Mouse (Mus musculus): ENCODE measurements around the gene Cwf19l1. TPM values are rescaled to one million over a fixed set of nuclear protein-coding genes. Genes with fewer than 3 reads are reported as not detected.

The Cwf19l1 gene
- polyA plus RNA-seq, 1 experiment from 2014 or later, result 49.0 TPM

DNA sequence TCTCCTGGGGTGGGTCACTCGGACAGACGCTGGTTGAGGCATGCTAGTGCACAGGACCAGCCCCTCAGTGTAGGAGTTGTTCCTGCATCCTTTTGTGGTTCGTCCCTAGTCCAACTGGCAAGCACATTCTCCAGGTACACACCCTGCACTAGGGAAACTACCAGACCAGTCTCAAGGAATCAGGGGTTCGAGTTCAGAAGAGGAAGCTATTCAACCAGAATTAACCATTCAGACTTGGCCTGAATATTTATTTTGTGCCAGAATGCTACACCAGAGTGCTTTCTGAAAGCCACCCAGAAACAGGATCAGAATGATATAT is 65.8 kb downstream of the Cwf19l1 start:
- no peak for ATAC-seq (ENCODE audit: low FRiP score)
- 9% methylated on average over 4 of the region's 4 CpGs for WGBS

DNA sequence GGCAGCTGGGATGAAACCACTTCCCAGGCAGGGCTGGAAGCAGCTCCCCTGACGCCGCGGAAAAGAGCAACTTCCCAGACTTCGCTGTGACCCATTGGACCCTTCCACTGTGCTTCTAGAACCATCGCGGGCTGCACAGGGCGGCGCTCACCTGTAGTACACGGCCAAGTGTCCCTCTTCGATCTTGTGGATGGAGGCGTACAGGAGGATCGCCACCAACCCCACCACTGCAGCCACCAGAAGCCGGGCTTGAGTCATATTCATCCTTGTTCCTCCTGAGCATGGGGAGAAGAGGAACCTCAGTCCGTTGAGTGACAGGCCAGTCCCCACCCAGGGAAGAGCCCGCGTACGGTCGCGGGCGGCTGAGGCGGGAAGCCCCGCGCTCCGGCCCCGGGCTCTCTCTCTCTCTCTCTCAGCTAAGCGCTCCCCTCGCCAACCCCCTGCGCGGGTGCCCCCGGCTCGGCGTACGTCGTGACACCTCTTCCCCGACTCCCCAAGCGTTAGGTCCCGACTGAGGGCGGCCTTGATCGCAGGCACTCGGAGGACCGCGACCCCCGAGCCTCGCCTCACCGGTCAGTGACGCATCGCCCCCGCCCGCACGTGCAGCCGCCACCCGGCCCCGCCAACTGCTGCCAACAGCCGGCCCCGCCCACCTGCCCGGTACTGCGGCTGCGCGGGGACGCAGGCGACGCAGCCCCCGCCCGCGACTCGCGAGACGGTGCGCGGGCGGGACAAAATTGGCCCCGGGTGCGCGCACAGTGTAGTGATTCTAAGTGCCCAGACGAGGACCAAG is 66.4 kb downstream of the Cwf19l1 start, which contains the start of gene Erlin1:
TSS of gene Erlin1 (minus strand) at position 665 of the 793 bp plus-strand sequence.
- ATAC-seq (ENCODE audit: low FRiP score), result peak; percentile 94
- under 1% methylated on average over 66 of the region's 75 CpGs for WGBS

More for the DNA sequence above, 65.8 kb downstream of the Cwf19l1 start:
- Histone ChIP-seq H3K4me2 (peak overlapping the region; percentile 95), H3K9me3 (no peaks in the 10 kb centered on the region), H3K27ac (peak overlapping the region; percentile 58), H3K4me1 (peaks cover 17% of the 10 kb centered on the region), H3K36me3 (replicated peaks) (peaks cover 8% of the 10 kb centered on the region; the same call in 1 of the 2 replicates), H3K9ac (peak overlapping the region; percentile 78), H3K4me3 (replicated peaks) (peak overlapping the region; percentile 69), H3K27me3 (no peaks in the 10 kb centered on the region)

DNA sequence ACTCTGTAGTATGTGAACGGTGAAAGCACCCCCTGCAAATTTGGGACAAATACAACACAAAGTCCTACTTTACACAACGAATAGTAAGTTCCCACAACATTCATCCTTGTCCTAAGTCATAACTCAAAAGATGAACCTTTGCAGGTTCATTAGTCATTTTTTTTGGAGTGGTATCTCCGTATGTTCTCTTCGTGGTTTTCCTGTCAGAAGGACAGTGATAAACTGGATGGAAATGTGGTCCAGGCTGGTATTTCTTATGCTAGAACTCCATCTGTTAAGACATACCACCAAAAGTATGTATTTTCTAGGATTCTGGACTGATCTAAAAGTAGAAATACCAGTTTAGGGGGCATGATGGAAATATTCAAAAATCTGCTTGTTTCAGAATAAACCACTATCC is 67.4 kb downstream of the Cwf19l1 start:
- 88% methylated on average over 4 of the region's 4 CpGs for WGBS
- no peak overlapping the region for H3K9ac ChIP-seq
- peak overlapping the region; percentile 69; the same call in 1 of the 2 replicates for H3K4me3 ChIP-seq (replicated peaks)
- H3K27ac ChIP-seq, result no peak overlapping the region
- H3K4me1 ChIP-seq, result peaks cover 17% of the 10 kb centered on the region
- H3K4me2 ChIP-seq, result peak overlapping the region; percentile 95
- no peak for ATAC-seq (ENCODE audit: low FRiP score)
- peaks cover 7% of the 10 kb centered on the region; the same call in 1 of the 2 replicates for H3K36me3 ChIP-seq (replicated peaks)
- H3K27me3 ChIP-seq, result no peaks in the 10 kb centered on the region
- H3K9me3 ChIP-seq, result no peaks in the 10 kb centered on the region

More for the DNA sequence above, 66.4 kb downstream of the Cwf19l1 start, which contains the start of gene Erlin1:
- H3K36me3 ChIP-seq (replicated peaks), result peaks cover 7% of the 10 kb centered on the region; the same call in 1 of the 2 replicates
- peak within 1 kb of the TSS; percentile 58 for H3K27ac ChIP-seq
- H3K4me2 ChIP-seq, result peak within 1 kb of the TSS; percentile 95
- H3K4me3 ChIP-seq (replicated peaks), result peak within 1 kb of the TSS; percentile 69
- H3K9ac ChIP-seq, result peak within 1 kb of the TSS; percentile 78
- no peaks in the 10 kb centered on the region for H3K27me3 ChIP-seq
- H3K9me3 ChIP-seq, result no peaks in the 10 kb centered on the region
- H3K4me1 ChIP-seq, result peaks cover 17% of the 10 kb centered on the region

DNA sequence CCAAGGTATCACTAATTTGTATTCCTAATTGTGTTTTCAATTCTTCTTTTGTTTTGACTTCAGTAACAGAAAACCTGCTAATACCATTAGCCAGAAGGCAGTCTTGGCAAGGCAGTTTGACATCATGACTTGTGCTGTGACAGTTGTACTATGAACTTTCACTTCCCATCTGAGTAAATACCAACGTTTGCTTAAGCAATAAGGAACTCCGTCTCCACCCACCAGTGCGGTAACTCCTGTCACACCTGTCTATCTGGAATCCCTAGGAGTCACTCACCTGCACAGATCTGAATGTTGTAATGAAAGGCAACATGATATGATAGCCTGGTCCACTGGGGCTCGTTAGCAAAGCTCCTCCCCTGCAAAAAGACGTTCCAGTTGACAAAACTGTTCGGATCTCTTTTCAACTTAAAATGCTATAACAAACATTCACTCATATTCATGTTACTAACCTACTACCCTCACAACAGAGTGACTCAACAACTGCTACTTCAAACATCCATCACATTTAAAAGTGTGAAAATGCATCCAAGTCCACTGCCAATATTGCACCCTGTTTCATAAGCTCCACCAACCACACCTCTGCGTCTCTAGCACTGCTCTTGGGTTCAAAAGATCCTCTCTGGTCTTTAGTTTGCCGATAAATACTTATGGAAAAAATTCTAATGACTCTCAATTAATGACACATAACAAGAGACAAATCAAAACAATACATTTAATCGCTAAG is 68.2 kb downstream of the Cwf19l1 start:
- no peak overlapping the region for H3K4me3 ChIP-seq (replicated peaks)
- peaks cover 1% of the 10 kb centered on the region; the same call in 1 of the 2 replicates for H3K36me3 ChIP-seq (replicated peaks)
- no peaks in the 10 kb centered on the region for H3K9me3 ChIP-seq
- ATAC-seq (ENCODE audit: low FRiP score), result no peak
- H3K4me2 ChIP-seq, result no peak overlapping the region
- H3K9ac ChIP-seq, result no peak overlapping the region
- H3K27me3 ChIP-seq, result no peaks in the 10 kb centered on the region
- H3K27ac ChIP-seq, result no peak overlapping the region
- peaks cover 17% of the 10 kb centered on the region for H3K4me1 ChIP-seq
- WGBS, result 83% methylated on average over 9 of the region's 9 CpGs

DNA sequence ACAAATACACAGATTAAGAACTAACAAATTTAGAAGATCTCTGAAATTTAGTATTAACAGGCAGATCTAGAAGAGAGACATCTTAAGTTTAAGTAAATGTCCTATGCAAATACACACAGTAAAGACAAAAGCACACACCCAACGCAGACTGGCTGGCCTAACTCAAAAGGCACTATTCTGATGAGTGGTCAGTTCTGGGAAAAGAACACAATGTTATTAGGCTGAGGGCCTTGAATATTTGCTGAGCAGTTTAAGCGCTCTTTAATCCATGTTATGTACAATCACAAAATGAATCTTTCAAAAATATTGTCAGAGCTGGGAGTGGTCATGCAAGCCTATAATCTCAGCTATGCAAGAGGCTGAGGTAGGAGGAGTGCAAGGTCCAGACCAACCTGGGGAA is 70.9 kb downstream of the Cwf19l1 start:
- H3K4me1 ChIP-seq, result peaks cover 11% of the 10 kb centered on the region
- ATAC-seq (ENCODE audit: low FRiP score), result no peak
- WGBS, result 87% methylated on average over 2 of the region's 2 CpGs
- no peaks in the 10 kb centered on the region for H3K27me3 ChIP-seq
- H3K4me2 ChIP-seq, result no peak overlapping the region
- H3K36me3 ChIP-seq (replicated peaks), result peaks cover 12% of the 10 kb centered on the region
- no peak overlapping the region for H3K27ac ChIP-seq
- H3K9ac ChIP-seq, result no peak overlapping the region
- H3K4me3 ChIP-seq (replicated peaks), result no peak overlapping the region
- H3K9me3 ChIP-seq, result no peaks in the 10 kb centered on the region

DNA sequence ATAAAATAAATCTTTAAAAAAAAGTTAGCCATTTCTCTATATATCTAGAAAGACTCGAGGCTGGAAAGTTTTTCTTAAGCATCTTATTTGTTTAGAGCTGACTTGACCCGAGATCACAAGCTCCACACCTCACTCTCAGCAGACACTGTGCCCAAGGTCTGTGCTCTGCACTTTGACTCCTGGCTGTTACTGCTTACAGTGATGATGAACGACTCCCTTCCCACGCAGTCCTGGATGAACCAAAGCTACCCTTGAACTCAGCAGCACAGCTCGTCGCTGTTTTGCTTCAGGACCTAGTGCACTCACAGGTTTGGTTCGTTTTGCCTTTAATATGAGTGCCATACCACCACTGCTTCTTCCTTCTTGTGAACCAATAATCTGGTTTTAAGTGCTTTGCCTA is 71.9 kb downstream of the Cwf19l1 start:
- Histone ChIP-seq H3K36me3 (replicated peaks) (peaks cover 15% of the 10 kb centered on the region), H3K4me1 (peaks cover 7% of the 10 kb centered on the region), H3K27ac (no peak overlapping the region), H3K9me3 (no peaks in the 10 kb centered on the region), H3K4me3 (replicated peaks) (no peak overlapping the region), H3K9ac (no peak overlapping the region), H3K4me2 (no peak overlapping the region), H3K27me3 (no peaks in the 10 kb centered on the region)
- 96% methylated on average over 7 of the region's 7 CpGs for WGBS
- ATAC-seq (ENCODE audit: low FRiP score), result no peak

DNA sequence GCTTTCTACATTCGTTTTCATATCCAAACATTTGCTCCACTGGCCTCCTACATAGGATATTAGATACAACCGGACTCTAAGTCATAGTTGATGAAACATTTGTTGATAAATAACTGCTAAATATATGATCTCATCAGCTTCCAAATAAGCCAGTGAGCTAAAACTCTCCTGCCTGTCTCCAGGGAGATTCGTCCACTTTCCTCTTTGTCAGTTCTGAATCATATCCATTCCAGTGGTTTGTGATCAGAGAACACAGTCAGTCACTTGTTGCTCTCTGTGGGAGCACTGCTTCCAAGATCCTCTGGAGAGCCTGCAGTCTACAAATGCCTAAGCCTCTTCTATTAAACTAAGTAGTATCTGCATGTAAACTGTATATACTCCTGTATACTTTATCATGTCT is 75.5 kb downstream of the Cwf19l1 start:
- ATAC-seq (ENCODE audit: low FRiP score), result no peak
- Histone ChIP-seq H3K36me3 (replicated peaks) (peaks cover 34% of the 10 kb centered on the region), H3K9ac (no peak overlapping the region), H3K9me3 (no peaks in the 10 kb centered on the region), H3K4me2 (no peak overlapping the region), H3K4me3 (replicated peaks) (no peak overlapping the region), H3K27ac (no peak overlapping the region), H3K27me3 (no peaks in the 10 kb centered on the region), H3K4me1 (no peaks in the 10 kb centered on the region)
- 84% methylated on average over 3 of the region's 3 CpGs for WGBS

Other genes with a start within 250 kb of the Cwf19l1 start
- 16.9 and 19.1 TPM in 2 replicates for gene Dnmbp, start 195.7 kb downstream of the Cwf19l1 start, polyA plus RNA-seq (2016; fragmentation: Nextera tagmentation; extraction: Ambion mirVana)
- gene Cpn1, start 149.3 kb downstream of the Cwf19l1 start, polyA plus RNA-seq (2016; fragmentation: Nextera tagmentation; extraction: Ambion mirVana), result 0.10 TPM in 1 of 2 replicates, not detected in the other
- not detected in 2 replicates for gene Cyp2c23, start 106.7 kb downstream of the Cwf19l1 start, polyA plus RNA-seq (2016; fragmentation: Nextera tagmentation; extraction: Ambion mirVana)
- 21.0 and 22.4 TPM in 2 replicates for gene Erlin1, start 66.1 kb downstream of the Cwf19l1 start, polyA plus RNA-seq (2016; fragmentation: Nextera tagmentation; extraction: Ambion mirVana)
- 65.1 and 70.9 TPM in 2 replicates for gene Chuk, start 28.4 kb downstream of the Cwf19l1 start, polyA plus RNA-seq (2016; fragmentation: Nextera tagmentation; extraction: Ambion mirVana)
- gene Bloc1s2, start 10.6 kb upstream of the Cwf19l1 start, polyA plus RNA-seq (2016; fragmentation: Nextera tagmentation; extraction: Ambion mirVana), result 123 TPM in 2 replicates
- 0.19 and 0.36 TPM in 2 replicates for gene Pkd2l1, start 56.6 kb upstream of the Cwf19l1 start, polyA plus RNA-seq (2016; fragmentation: Nextera tagmentation; extraction: Ambion mirVana)
- 0.77 and 1.00 TPM in 2 replicates for gene Scd3, start 67.4 kb upstream of the Cwf19l1 start, polyA plus RNA-seq (2016; fragmentation: Nextera tagmentation; extraction: Ambion mirVana)
- gene Scd2, start 157.8 kb upstream of the Cwf19l1 start, polyA plus RNA-seq (2016; fragmentation: Nextera tagmentation; extraction: Ambion mirVana), result 470 and 492 TPM in 2 replicates
- 0.15 and 0.29 TPM in 2 replicates for gene Scd4, start 197.2 kb upstream of the Cwf19l1 start, polyA plus RNA-seq (2016; fragmentation: Nextera tagmentation; extraction: Ambion mirVana)

Data from forebrain, embryonic 12.5 days (tissue).